Mouse (Mus musculus) testis, adult 2 months (tissue): ENCODE results near the gene Tmem92.

Experiments
- CTCF ChIP-seq: fragments of 200-500 bp; IDR thresholded peaks from 2 replicates; pipeline ENCODE4 v1.5.1; 2012; ENCODE audit warnings: low read depth, mild to moderate bottlenecking, inconsistent platforms, low read length, moderate library complexity; ENCODE audit not compliant: control insufficient read depth, insufficient read depth, insufficient replicate concordance
- POLR2A ChIP-seq: fragments of 200-500 bp; IDR thresholded peaks from 2 replicates; pipeline ENCODE4 v1.6.1; 2012; ENCODE audit warnings: low read depth, mild to moderate bottlenecking, inconsistent platforms, low read length, moderate library complexity; ENCODE audit not compliant: control insufficient read depth

GRCm38 (mm10) chr11:94741732-94742272, 40.7 kb downstream of the Tmem92 start, which contains the start of gene Cdc34b:
- TF ChIP-seq CTCF = no peak
- TF ChIP-seq POLR2A = no peak
